Mouse (Mus musculus) kidney, adult 2 months (tissue): ENCODE results near the gene Mesd.

Source experiments
- CTCF ChIP-seq: fragments of 200-500 bp; conservative IDR thresholded peaks from 2 replicates; pipeline ENCODE4 v1.5.1; 2011; ENCODE audit warnings: low read depth, mild to moderate bottlenecking, control low read depth, low read length, moderate library complexity, mixed read lengths; ENCODE audit not compliant: insufficient read depth, insufficient read length
- POLR2A ChIP-seq: fragments of 200-500 bp; IDR thresholded peaks from one replicate; pipeline ENCODE4 v1.6.1; 2011; ENCODE audit warnings: low read depth, low read length, control low read depth

DNA sequence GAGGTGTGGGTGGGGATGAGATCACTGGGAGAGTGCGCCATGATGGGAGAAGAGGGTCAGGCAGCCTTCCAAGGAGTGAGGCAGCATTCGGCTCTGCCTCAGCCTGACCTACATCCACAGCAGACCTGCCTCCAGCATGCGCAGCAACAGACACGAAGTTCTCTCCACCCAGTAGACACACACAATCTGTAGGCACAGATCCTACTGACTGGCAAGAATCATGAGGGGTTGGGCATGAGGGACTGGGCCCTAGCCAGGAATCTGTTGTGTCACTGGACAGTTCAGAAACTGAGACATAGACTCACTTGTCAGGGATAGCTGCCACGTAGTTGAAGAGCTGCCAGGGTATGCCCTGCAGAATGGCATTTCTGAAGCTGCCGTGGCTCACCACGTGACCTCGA lies 57.4 kb downstream of the Mesd start:
- TF ChIP-seq POLR2A = no peak
- TF ChIP-seq CTCF = no peak
